Comparison of ENCODE assay signal across 8 mouse cellular contexts in genomic region chr7:31115182-31115581, GRCm38 (mm10). TPM values are rescaled to one million over a fixed set of nuclear protein-coding genes. Genes with fewer than 3 reads are reported as not detected.
DNase-seq lines count a peak whose midpoint lies in the region; TF ChIP-seq lines count a peak whose summit lies in the region.

Hpn (minus strand) TSS chr7:31115290.

- no peaks in the 10 kb centered on the region for H3K36me3 ChIP-seq in spleen, adult 2 months (ENCODE audit: control insufficient read depth, insufficient read depth, low read length)

- H3K27me3 ChIP-seq in spleen, adult 2 months (ENCODE audit: control insufficient read depth, insufficient read depth, low read length) = no peaks in the 10 kb centered on the region

- DNase-seq in adrenal gland, postnatal 10 days = no peak
- no peak for DNase-seq in adrenal gland, adult 2 months
- DNase-seq in spleen, adult 2 months (ENCODE audit: low read depth in 1 of 2, low spot score in 2 of 2) = no peak
- no peak for DNase-seq in spleen, adult 12 weeks (ENCODE audit: low spot score)
- DNase-seq in liver = peak; percentile 70
- DNase-seq in yolk sac, embryonic 10.5 days (ENCODE audit: low spot score) = peak; percentile 86
- DNase-seq in layer of hippocampus, adult 8-10 months (ENCODE audit: low spot score in 2 of 2) = no peak
- no peak for DNase-seq in c-Kit-positive CD71-positive TER-119-positive erythroid progenitor cells, embryonic 14.5 days (ENCODE audit: low spot score)

- H3K4me1 ChIP-seq in spleen, adult 2 months (ENCODE audit: control insufficient read depth, insufficient read depth, insufficient read length) = peaks cover 10% of the 10 kb centered on the region; the same call in 1 of the 2 replicates

- H3K4me3 ChIP-seq in spleen, adult 2 months (ENCODE audit: extremely low read depth, insufficient read depth, insufficient read length) = no peak within 1 kb of the TSS

- peak within 1 kb of the TSS; percentile 21 for H3K27ac ChIP-seq in spleen, adult 2 months (ENCODE audit: insufficient read depth, low read length)

- no peak for TF ChIP-seq POLR2A in spleen, adult 2 months (IDR thresholded peaks at IDR 0.05; ENCODE audit: low read depth, low read length)

- 68% methylated on average over 15 of the region's 15 CpGs for WGBS in spleen, adult 2 months

- TF ChIP-seq CTCF in spleen, adult 2 months (IDR thresholded peaks at IDR 0.05; ENCODE audit: extremely low read depth, insufficient read depth, insufficient read length, insufficient replicate concordance) = no peak

RNA-seq across cellular contexts. Expression of gene Hpn, which starts in this region (rescaled TPM):
- total RNA-seq in adrenal gland, postnatal 10 days (2021) = 10 to 100 TPM; 25.1 to 65.2 TPM
- total RNA-seq in adrenal gland, adult 2 months (2021) = 1 to 10 TPM; 1.3 to 2.6 TPM
- polyA plus RNA-seq in adrenal gland, adult 2 months (2012; rRNA removed) = 1.2 and 2.4 TPM in 2 replicates
- polyA plus RNA-seq in spleen, adult 2 months (2012; rRNA removed) = 22.1 and 26.8 TPM in 2 replicates
- total RNA-seq in layer of hippocampus, adult 8-10 months (2022) = 1 to 10 TPM; 4.8 to 9.5 (median 5.4) TPM

Comparison
In these comparisons a context has a peak if more than half of its experiments do, and no peak if none do; other contexts are left out.
1. DNase-seq: peak in liver (single experiment) and yolk sac, embryonic 10.5 days (single experiment); none in adrenal gland, postnatal 10 days (single experiment), adrenal gland, adult 2 months (single experiment), spleen, adult 2 months (0 of 2), spleen, adult 12 weeks (single experiment), layer of hippocampus, adult 8-10 months (0 of 2) and c-Kit-positive CD71-positive TER-119-positive erythroid progenitor cells, embryonic 14.5 days (single experiment).